Mouse (Mus musculus): ENCODE data around the gene Arid1b.

DNA sequence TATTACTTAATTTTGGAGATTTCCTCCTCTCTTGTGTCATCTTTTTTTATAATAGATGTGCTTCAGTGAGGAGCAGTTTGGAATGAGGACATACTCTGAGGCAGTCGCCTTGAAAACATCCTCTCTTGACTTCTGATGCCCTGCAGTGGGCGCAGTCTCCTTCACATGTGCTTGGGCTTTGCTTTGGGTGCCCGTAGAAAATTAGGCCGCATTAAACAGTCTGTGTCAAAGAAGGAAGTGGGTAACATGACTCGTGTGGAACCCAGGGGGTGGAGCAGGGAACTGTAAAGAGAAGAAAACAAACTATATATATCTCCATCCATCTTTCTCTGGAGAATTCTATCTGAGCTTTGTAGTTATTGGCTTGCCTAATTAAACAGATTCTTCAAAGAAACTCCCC, 201.3 kb downstream of the Arid1b start:
- no peak for TF ChIP-seq MAFK (IDR thresholded peaks at IDR 0.05; ENCODE audit: insufficient read depth, low read depth, low read length)
- TF ChIP-seq HCFC1 (IDR thresholded peaks at IDR 0.05; ENCODE audit: borderline replicate concordance, insufficient read depth, low read length) = no peak
- TF ChIP-seq CHD2 (IDR thresholded peaks at IDR 0.05; ENCODE audit: low read depth, low read length) = no peak

Measured in ES-E14 (cell line).